Mouse (Mus musculus) c-Kit-positive CD71-positive TER-119-negative erythroid progenitor cells, embryonic 14.5 days (primary cell): ENCODE data around the gene Ly6f.
"Not testable (repeated sequence)": the region's sequence is repeated elsewhere in the genome, so short reads cannot be mapped to it uniquely, and the experiment has no call there.

ENCODE experiments used
- DNase-seq: peaks from one replicate; pipeline ENCODE4 v3.0.0-alpha.2; 2013; ENCODE audit warnings: low read depth

Gene Ly6f

GRCm38 (mm10) chr15:75268121-75268520 is at the start of gene Ly6f:
Gene Ly6f (plus strand): TSS chr15:75268421.
- no peak for DNase-seq

GRCm38 (mm10) chr15:75221942-75222341 is 46.3 kb upstream of the Ly6f start:
- no peak for DNase-seq

GRCm38 (mm10) chr15:75237736-75238288 is 30.4 kb upstream of the Ly6f start:
- no peak for DNase-seq

GRCm38 (mm10) chr15:75240558-75240957 is 27.7 kb upstream of the Ly6f start:
- no peak for DNase-seq

- no peak for DNase-seq
These were observed 25.2 kb upstream of the Ly6f start for GRCm38 (mm10) chr15:75242756-75243640.

GRCm38 (mm10) chr15:75254671-75255070 is 13.6 kb upstream of the Ly6f start:
- no peak for DNase-seq

- DNase-seq, result no peak
These were observed 2.4 kb upstream of the Ly6f start for GRCm38 (mm10) chr15:75265863-75266262.

GRCm38 (mm10) chr15:75266626-75267025 is 1.6 kb upstream of the Ly6f start:
- no peak for DNase-seq

GRCm38 (mm10) chr15:75268916-75269829 is 952 bp downstream of the Ly6f start:
- no peak for DNase-seq

GRCm38 (mm10) chr15:75270169-75270568 is 1.9 kb downstream of the Ly6f start:
- no peak for DNase-seq

- DNase-seq, result no peak
These were observed 2.6 kb downstream of the Ly6f start for GRCm38 (mm10) chr15:75270691-75271362.

- DNase-seq, result no peak
These were observed 3.2 kb downstream of the Ly6f start for GRCm38 (mm10) chr15:75271426-75271825.

GRCm38 (mm10) chr15:75271891-75272290 is 3.7 kb downstream of the Ly6f start:
- no peak for DNase-seq

- DNase-seq, result not testable (repeated sequence)
These were observed 13.8 kb downstream of the Ly6f start for GRCm38 (mm10) chr15:75281991-75282390.

GRCm38 (mm10) chr15:75286512-75286911 is 18.3 kb downstream of the Ly6f start:
- not testable (repeated sequence) for DNase-seq

GRCm38 (mm10) chr15:75292377-75292776 is 24.2 kb downstream of the Ly6f start:
- no peak for DNase-seq

- no peak for DNase-seq
These were observed 25.7 kb downstream of the Ly6f start for GRCm38 (mm10) chr15:75293873-75294385.

GRCm38 (mm10) chr15:75306101-75306500 is 37.9 kb downstream of the Ly6f start:
- no peak for DNase-seq

- no peak for DNase-seq
These were observed 41.0 kb downstream of the Ly6f start for GRCm38 (mm10) chr15:75309186-75309585.

- no peak for DNase-seq
These were observed 41.7 kb downstream of the Ly6f start for GRCm38 (mm10) chr15:75309946-75310345.

- DNase-seq, result no peak
These were observed 46.2 kb downstream of the Ly6f start for GRCm38 (mm10) chr15:75314421-75314820.

- DNase-seq, result no peak
These were observed 49.0 kb downstream of the Ly6f start for GRCm38 (mm10) chr15:75317255-75317654.
